Mouse (Mus musculus): Measurements from ENCODE around the gene Prol1. TPM values are rescaled to one million over a fixed set of nuclear protein-coding genes. Genes with fewer than 3 reads are reported as not detected.
A peak's percentile ranks its signal among the peaks of the same experiment; 100 is the strongest.
"Not testable (repeated sequence)": the region's sequence is repeated elsewhere in the genome, so short reads cannot be mapped to it uniquely, and the experiment has no call there.

Prol1 gene
- total RNA-seq (2014; fragmentation: Nextera tagmentation) (not detected in 2 replicates), total RNA-seq (2017) (not detected in 2 replicates)

DNA sequence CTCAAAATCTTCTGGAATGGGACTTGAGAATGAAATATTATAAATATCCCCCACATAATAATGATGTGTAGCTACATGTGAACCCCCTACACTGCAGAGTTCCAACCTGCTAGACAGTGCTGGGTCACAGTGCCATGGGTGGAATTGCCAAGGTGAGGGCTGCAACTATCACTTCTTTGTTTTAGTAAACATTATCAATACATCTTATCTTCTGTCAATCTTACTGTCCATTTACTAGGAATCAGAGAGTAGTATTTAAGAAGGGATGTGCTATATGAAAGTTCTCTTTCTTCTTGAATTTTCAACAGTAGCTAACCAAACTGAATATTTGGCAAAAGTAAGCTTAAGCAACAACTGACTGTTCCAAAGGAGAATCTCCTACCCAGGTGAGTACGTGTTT, at the start of gene Prol1:
Gene Prol1 (plus strand): TSS at position 301 of the 400 bp plus-strand sequence.
- no peak for ATAC-seq (replicated peaks; ENCODE audit: poor library complexity, severe bottlenecking)

- ATAC-seq (replicated peaks; ENCODE audit: poor library complexity, severe bottlenecking), result no peak
Observed at GRCm38 (mm10) chr5:88268619-88269018, 48.5 kb upstream of the Prol1 start, which contains the start of gene Gm7714. TSS of gene Gm7714 (plus strand) at chr5:88268919.

- not testable (repeated sequence) for ATAC-seq (replicated peaks; ENCODE audit: poor library complexity, severe bottlenecking)
Observed at GRCm38 (mm10) chr5:88311307-88311706, 5.8 kb upstream of the Prol1 start.

- ATAC-seq (replicated peaks; ENCODE audit: poor library complexity, severe bottlenecking), result not testable (repeated sequence)
Observed at GRCm38 (mm10) chr5:88348533-88348932, 31.4 kb downstream of the Prol1 start.

- peak; percentile 65 for ATAC-seq (replicated peaks; ENCODE audit: poor library complexity, severe bottlenecking)
Observed at GRCm38 (mm10) chr5:88364768-88365167, 47.7 kb downstream of the Prol1 start.

DNA sequence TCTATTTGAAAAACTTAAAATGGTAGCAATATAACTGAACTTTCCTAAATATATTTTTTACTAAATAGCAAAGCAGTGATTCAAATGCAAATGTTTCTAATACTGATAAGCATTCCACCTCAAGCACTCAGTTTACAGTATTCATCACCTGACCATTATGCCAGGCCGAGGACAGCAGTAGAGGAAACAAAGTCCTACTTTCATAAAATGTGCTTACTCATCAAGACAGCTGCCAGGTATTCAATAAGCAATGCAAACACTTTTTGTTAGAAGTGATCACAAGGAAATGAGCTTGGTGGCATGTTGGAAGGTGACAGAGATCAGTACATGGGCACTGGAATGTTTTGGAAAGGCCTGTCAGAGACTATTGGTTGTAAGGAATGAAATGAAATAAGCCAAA, 49.8 kb downstream of the Prol1 start:
- no peak for ATAC-seq (replicated peaks; ENCODE audit: poor library complexity, severe bottlenecking)

DNA sequence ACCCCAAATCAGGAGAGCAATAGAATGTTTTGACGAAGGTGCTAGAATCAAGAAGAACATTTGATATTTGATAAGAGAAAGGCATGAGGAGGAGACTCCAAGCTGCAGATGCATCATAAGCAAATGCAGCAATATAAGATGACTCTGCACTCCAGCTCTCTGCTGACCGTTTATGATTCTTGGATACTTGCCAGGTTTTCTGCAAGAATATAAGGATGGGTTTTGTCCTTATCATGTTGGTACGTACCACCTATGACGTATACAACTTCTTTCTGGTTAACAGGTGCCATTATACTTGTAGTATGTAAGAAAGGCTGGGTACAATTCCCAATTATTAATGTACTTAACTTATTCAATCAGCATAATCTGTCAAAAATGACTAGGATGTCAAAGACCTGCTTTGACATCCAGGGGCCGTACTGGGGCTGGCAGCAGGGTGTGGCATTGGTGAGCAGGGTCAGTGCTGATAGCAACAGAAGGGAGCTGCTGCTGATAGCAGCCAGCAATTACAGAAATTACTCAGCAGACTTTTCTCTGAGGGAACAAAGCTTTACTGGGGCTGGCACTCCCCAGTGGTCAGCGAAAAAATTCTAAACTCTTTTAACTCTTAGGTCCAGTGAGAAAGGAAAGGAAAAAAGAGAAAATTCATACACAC, 53.6 kb downstream of the Prol1 start:
- ATAC-seq (replicated peaks; ENCODE audit: poor library complexity, severe bottlenecking), result no peak

DNA sequence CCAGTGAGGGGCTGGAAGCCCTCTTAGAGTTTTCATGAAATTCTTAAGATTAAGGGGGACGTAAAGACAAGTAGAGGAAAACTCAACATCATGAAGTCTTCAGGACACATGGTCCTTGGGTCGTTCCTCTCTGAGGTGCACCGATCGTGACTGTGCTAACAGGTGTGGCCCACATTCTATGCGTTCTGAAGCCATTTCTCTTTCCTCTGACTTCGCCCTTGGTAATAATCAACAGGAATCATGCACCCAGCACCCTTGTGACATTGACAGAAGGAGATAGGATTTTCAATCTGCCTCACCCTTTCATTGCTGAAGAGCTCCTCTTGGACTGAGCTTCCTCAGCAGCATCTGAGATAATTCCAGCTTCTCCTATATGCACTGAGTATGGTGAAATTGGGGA, 55.5 kb downstream of the Prol1 start:
- ATAC-seq (replicated peaks; ENCODE audit: poor library complexity, severe bottlenecking), result no peak

DNA sequence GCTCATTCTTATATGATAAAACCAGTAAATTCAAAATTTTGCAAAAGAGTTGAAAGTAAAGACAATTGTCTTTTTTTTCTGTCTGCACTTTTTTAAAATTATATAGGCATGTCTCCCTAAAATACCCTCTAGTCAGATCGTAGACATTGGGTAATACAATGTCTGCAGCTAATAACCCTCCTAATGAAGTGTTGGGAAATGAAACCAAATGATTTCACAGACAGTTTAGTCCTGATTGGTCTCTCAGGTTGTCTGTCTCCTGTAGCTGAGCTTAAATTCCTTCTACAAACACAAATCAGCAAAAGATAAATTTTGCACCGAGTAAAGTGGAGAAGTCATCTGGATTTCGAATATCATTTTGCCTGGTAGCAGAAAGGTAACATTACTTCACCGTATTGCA, 58.7 kb downstream of the Prol1 start, which contains the start of gene Amtn:
Gene Amtn (plus strand): TSS at position 301 of the 400 bp plus-strand sequence.
- no peak for ATAC-seq (replicated peaks; ENCODE audit: poor library complexity, severe bottlenecking)

Other genes starting within 250 kb of the Prol1 start
- not detected in 2 replicates for gene Smr2, start 230.8 kb upstream of the Prol1 start, total RNA-seq (2014; fragmentation: Nextera tagmentation)
- gene Smr2, start 230.8 kb upstream of the Prol1 start, total RNA-seq (2017), result not detected in 2 replicates
- gene Gm11116, start 205.8 kb upstream of the Prol1 start, total RNA-seq (2014; fragmentation: Nextera tagmentation), result not detected in 2 replicates
- gene Gm11116, start 205.8 kb upstream of the Prol1 start, total RNA-seq (2017), result not detected in 2 replicates
- gene Gm11115, start 163.2 kb upstream of the Prol1 start, total RNA-seq (2014; fragmentation: Nextera tagmentation), result not detected in 2 replicates
- gene Gm11115, start 163.2 kb upstream of the Prol1 start, total RNA-seq (2017), result not detected in 2 replicates
- gene Gm7714, start 48.4 kb upstream of the Prol1 start, total RNA-seq (2014; fragmentation: Nextera tagmentation), result not detected in 2 replicates
- gene Gm7714, start 48.4 kb upstream of the Prol1 start, total RNA-seq (2017), result not detected in 2 replicates
- gene Amtn, start 58.8 kb downstream of the Prol1 start, total RNA-seq (2014; fragmentation: Nextera tagmentation), result not detected in 2 replicates
- gene Amtn, start 58.8 kb downstream of the Prol1 start, total RNA-seq (2017), result not detected in 2 replicates
- gene Ambn, start 138.7 kb downstream of the Prol1 start, total RNA-seq (2014; fragmentation: Nextera tagmentation), result not detected in 2 replicates
- gene Ambn, start 138.7 kb downstream of the Prol1 start, total RNA-seq (2017), result not detected in 2 replicates
- not detected in 2 replicates for gene Enam, start 170.7 kb downstream of the Prol1 start, total RNA-seq (2014; fragmentation: Nextera tagmentation)
- gene Enam, start 170.7 kb downstream of the Prol1 start, total RNA-seq (2017), result not detected in 2 replicates
- gene Jchain, start 210.6 kb downstream of the Prol1 start, total RNA-seq (2014; fragmentation: Nextera tagmentation), result 1.8 TPM in 1 of 2 replicates, not detected in the other
- 0.43 and 1.5 TPM in 2 replicates for gene Jchain, start 210.6 kb downstream of the Prol1 start, total RNA-seq (2017)
- 65.6 and 68.8 TPM in 2 replicates for gene Utp3, start 237.2 kb downstream of the Prol1 start, total RNA-seq (2014; fragmentation: Nextera tagmentation)
- gene Utp3, start 237.2 kb downstream of the Prol1 start, total RNA-seq (2017), result 57.5 and 59.9 TPM in 2 replicates
- gene Rufy3, start 247.7 kb downstream of the Prol1 start, total RNA-seq (2014; fragmentation: Nextera tagmentation), result 7.4 and 12.7 TPM in 2 replicates
- gene Rufy3, start 247.7 kb downstream of the Prol1 start, total RNA-seq (2017), result 12.7 and 15.3 TPM in 2 replicates